Mouse (Mus musculus) C2C12 (cell line): ENCODE results near the gene Ofcc1. TPM values are rescaled to one million over a fixed set of nuclear protein-coding genes. Genes with fewer than 3 reads are reported as not detected.

Experiments used
- H3K27me3 ChIP-seq: one replicate; pipeline ENCODE4 v1.6.1; 2011; ENCODE audit not compliant: control insufficient read depth, insufficient read depth, insufficient read length
- H3K36me3 ChIP-seq: one replicate; pipeline ENCODE4 v1.6.1; 2011; ENCODE audit not compliant: control insufficient read depth, insufficient read depth
- H3K4me3 ChIP-seq: one replicate; pipeline ENCODE4 v1.5.1; 2011; ENCODE audit warnings: mild to moderate bottlenecking, control low read depth; ENCODE audit not compliant: poor library complexity, insufficient read depth, severe bottlenecking
- H3K79me2 ChIP-seq: one replicate; pipeline ENCODE4 v1.6.1; 2011; ENCODE audit not compliant: control insufficient read depth, insufficient read depth
- H3K79me3 ChIP-seq: one replicate; pipeline ENCODE4 v1.6.1; 2011; ENCODE audit warnings: low read depth, control low read depth
- H3ac ChIP-seq: one replicate; pipeline ENCODE3; 2011; ENCODE audit warnings: low read depth; ENCODE audit not compliant: control insufficient read depth, insufficient read length
- CEBPB ChIP-seq: IDR thresholded peaks from one replicate; pipeline ENCODE4 v1.6.1; 2011; ENCODE audit warnings: low read depth, mild to moderate bottlenecking, control low read depth, moderate library complexity
- CTCF ChIP-seq: IDR thresholded peaks from one replicate; pipeline ENCODE4 v1.5.1; 2011; ENCODE audit not compliant: control insufficient read depth, insufficient read depth, insufficient read length
- FOSL1 ChIP-seq: IDR thresholded peaks from one replicate; pipeline ENCODE4 v1.8.0; 2011; ENCODE audit warnings: mild to moderate bottlenecking, low read length; ENCODE audit not compliant: poor library complexity, insufficient read depth, severe bottlenecking
- MAX ChIP-seq: IDR thresholded peaks from one replicate; pipeline ENCODE4 v1.6.1; 2011; ENCODE audit warnings: mild to moderate bottlenecking, control low read depth
- MYOD1 ChIP-seq: IDR thresholded peaks from one replicate; pipeline ENCODE4 v1.6.1; 2011; ENCODE audit warnings: low read depth; ENCODE audit not compliant: control insufficient read depth, insufficient read length
- MYOG ChIP-seq: IDR thresholded peaks from one replicate; pipeline ENCODE4 v1.6.1; 2011; ENCODE audit not compliant: control insufficient read depth, insufficient read length; ENCODE audit errors: extremely low read depth
- USF1 ChIP-seq: IDR thresholded peaks from one replicate; pipeline ENCODE4 v1.6.1; 2011; ENCODE audit warnings: low read depth, mild to moderate bottlenecking, control low read depth, moderate library complexity
- polyA plus RNA-seq: library from polyadenylated mRNA; unstranded; fragments of >200 nt; fragmentation: generic; extraction: Trizol; gene quantifications from one replicate; pipeline ENCODE4 v1.2.1, GENCODE M21; 2012; ENCODE audit warnings: missing spikeins

The Ofcc1 gene
- polyA plus RNA-seq, 1 experiment: not detected

DNA sequence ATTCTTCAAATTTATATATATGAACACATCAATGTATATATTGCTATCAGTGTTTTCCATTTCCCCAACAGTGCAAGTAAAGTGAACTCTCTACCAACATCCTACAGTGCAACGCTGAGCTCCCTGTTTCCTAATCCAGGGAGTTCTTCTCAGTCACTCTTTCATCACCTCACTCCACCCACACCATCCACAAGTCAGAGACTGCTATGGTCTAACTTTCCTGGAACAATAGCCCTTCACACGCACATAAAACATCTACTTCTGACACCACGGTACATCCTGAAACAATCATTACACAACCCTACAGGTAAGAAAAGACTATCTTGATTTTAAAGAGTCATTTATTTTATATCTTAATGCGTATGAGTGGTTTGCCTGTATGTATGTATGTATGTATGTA is 335.4 kb downstream of the Ofcc1 start:
- Histone ChIP-seq H3K27me3 (no peaks in the 10 kb centered on the region), H3K36me3 (no peaks in the 10 kb centered on the region), H3K79me2 (no peaks in the 10 kb centered on the region), H3ac (no peak overlapping the region), H3K4me3 (no peak overlapping the region), H3K79me3 (no peaks in the 10 kb centered on the region)
- TF ChIP-seq USF1 (no peak), MYOD1 (no peak), CTCF (no peak), CEBPB (no peak), MAX (no peak)

DNA sequence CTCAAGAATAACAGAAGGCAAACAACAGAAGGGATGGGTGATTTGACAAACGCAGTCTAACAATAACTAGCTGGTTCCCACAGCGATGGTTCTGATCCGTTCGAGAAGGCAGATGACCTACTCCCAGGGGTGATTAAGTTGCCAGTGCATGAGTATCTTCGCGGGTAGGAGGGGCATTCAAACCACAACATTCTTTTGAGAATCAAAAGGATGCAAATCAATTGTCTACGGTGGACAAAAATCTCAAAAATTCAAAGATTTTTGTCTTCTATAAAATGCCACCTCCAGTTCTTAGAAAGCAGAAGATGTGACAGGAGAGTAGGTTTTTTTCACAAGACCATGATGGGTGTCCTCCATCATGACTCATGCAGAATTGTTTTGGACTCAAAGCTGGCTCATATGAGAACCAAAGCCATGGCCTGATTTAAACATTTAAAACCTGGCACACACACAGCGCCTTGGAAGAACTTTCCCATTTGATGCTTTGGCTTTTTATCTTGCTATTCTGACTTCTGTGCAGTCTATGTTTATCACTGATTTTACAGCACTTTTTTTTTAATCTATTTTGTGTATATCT is 338.0 kb downstream of the Ofcc1 start:
- no peak for TF ChIP-seq CTCF
- TF ChIP-seq CEBPB: no peak
- TF ChIP-seq USF1: no peak
- TF ChIP-seq MYOG: no peak
- TF ChIP-seq FOSL1: no peak
- no peak for TF ChIP-seq MYOD1
- no peak for TF ChIP-seq MAX
- Histone ChIP-seq H3K79me3 (no peaks in the 10 kb centered on the region), H3K27me3 (no peaks in the 10 kb centered on the region), H3ac (no peak overlapping the region), H3K79me2 (no peaks in the 10 kb centered on the region), H3K4me3 (no peak overlapping the region), H3K36me3 (no peaks in the 10 kb centered on the region)

DNA sequence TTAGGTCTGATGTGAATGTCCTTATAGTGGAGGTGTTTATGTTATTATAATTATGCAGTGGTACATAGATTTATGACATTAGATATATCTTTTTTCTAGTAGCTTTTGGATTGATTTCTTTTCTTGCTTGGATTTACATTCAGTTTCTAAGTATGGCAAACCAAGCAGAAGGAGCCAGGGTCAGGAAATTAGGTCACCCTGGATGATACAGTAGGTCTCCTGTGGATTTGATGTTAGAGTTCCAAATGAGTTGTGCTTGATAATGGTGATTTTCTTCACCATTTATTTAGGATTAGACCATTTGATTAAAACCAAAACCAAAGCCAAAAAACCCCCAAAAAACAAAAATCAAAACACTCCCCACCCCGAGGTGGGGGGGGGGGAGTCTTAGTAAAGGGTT is 338.6 kb downstream of the Ofcc1 start:
- Histone ChIP-seq H3ac (no peak overlapping the region), H3K4me3 (no peak overlapping the region), H3K27me3 (no peaks in the 10 kb centered on the region), H3K79me3 (no peaks in the 10 kb centered on the region), H3K36me3 (no peaks in the 10 kb centered on the region), H3K79me2 (no peaks in the 10 kb centered on the region)
- TF ChIP-seq FOSL1 (no peak), CTCF (no peak), MYOD1 (no peak), CEBPB (no peak), USF1 (no peak), MAX (no peak), MYOG (no peak)

GRCm38 (mm10) chr13:40000236-40000635 is 361.0 kb downstream of the Ofcc1 start:
- Histone ChIP-seq H3K4me3 (no peak overlapping the region), H3K79me2 (no peaks in the 10 kb centered on the region), H3K36me3 (no peaks in the 10 kb centered on the region), H3ac (no peak overlapping the region), H3K79me3 (no peaks in the 10 kb centered on the region), H3K27me3 (no peaks in the 10 kb centered on the region)
- TF ChIP-seq FOSL1 (no peak), CTCF (no peak), CEBPB (no peak), USF1 (no peak), MYOG (no peak), MYOD1 (no peak), MAX (no peak)

DNA sequence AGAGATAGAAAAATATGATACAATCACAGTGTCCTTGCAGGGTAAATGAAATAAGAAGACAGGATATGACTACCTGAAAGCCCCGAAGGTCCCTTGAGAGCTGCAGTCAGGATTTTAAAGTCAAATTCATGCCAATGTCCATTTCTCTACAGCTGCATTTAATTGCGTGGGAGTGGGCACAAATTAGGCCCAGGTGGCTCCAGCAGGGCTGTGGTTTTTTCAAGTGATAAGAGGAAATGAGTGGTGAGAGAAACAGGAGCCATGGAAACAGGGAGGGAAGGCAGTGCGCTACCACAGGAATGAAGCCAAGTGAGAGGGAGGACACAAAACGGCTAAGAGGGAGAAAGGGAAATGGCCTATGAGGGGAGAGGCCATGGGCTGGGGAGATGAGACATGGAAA is 363.3 kb downstream of the Ofcc1 start:
- Histone ChIP-seq H3K36me3 (no peaks in the 10 kb centered on the region), H3K4me3 (no peak overlapping the region), H3K27me3 (no peaks in the 10 kb centered on the region), H3K79me3 (no peaks in the 10 kb centered on the region), H3K79me2 (no peaks in the 10 kb centered on the region), H3ac (no peak overlapping the region)
- TF ChIP-seq MYOG (no peak), CEBPB (no peak), USF1 (no peak)

- H3K79me2 ChIP-seq: no peaks in the 10 kb centered on the region
- H3K4me3 ChIP-seq: no peak overlapping the region
- no peak overlapping the region for H3ac ChIP-seq
- no peaks in the 10 kb centered on the region for H3K36me3 ChIP-seq
- H3K79me3 ChIP-seq: no peaks in the 10 kb centered on the region
- TF ChIP-seq MAX (no peak), USF1 (no peak), CEBPB (no peak), MYOD1 (no peak), CTCF (no peak), FOSL1 (no peak), MYOG (no peak)
- no peaks in the 10 kb centered on the region for H3K27me3 ChIP-seq
Measured at GRCm38 (mm10) chr13:39979294-39980061, 381.8 kb downstream of the Ofcc1 start.
